Mouse (Mus musculus) liver, postnatal 0 days (tissue): Measurements from ENCODE around the gene Pcdh9.

ENCODE experiments used
- CTCF ChIP-seq: sonication (generic); IDR thresholded peaks from 2 replicates; pipeline ENCODE4 v1.5.1; 2016; ENCODE audit warnings: antibody characterized with exemption, low read depth
- EP300 ChIP-seq: IDR thresholded peaks from 2 replicates; pipeline ENCODE4 v1.6.1; 2016; ENCODE audit warnings: antibody characterized with exemption, low read depth, mild to moderate bottlenecking

- no peak for TF ChIP-seq CTCF
- no peak for TF ChIP-seq EP300
These were observed 561.2 kb downstream of the Pcdh9 start for GRCm38 (mm10) chr14:93329247-93329646.
